Mouse (Mus musculus): ENCODE data around the gene Gm21861. TPM values are rescaled to one million over a fixed set of nuclear protein-coding genes. Genes with fewer than 3 reads are reported as not detected.

Gene Gm21861
- not detected for total RNA-seq (2023)

DNA sequence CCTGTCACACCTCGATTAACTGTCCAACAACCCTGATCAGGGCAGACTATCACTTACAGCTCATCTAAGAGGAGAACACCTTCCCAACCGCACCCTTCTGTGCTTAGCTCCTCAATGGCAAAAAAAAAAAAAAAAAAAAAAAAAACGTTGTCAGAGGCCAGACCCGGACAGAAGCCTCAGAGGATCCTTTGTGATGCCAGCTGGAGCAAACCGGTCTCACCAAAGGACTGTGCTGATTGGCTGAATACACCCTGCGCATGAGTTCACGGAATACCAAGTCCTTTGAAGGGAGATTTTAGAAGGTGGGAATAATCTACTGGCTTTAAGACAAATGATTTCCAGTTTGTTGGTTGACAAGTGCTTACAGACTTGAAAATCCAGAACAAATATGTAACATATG is at the start of gene Gm21861:
Gene Gm21861, minus strand, starts transcription at position 101 of the 400 bp plus-strand sequence.

